Mouse (Mus musculus): ENCODE data around the gene Ints11. TPM values are rescaled to one million over a fixed set of nuclear protein-coding genes. Genes with fewer than 3 reads are reported as not detected.

The Ints11 gene
- polyA plus RNA-seq, 2 experiments = 22.1 to 34.6 TPM

DNA sequence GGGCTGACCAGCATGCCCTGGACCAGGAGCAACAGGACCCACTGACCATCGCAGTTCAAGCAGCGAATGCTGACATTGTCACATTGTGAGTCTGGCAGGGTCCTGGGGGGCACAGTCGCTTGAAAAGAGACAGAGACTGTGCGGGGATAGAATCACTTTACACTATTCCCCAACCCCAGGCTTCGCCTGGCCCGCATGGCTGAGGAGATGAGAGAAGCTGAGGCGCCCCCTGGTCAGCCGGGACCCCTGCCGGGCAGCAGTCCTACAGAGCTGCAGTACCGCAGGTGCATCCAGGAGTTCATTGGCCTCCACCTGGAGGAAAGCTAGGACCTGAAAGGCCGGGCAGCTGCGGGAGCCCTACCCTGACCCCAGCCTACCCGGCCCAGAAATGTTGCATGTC, 36.3 kb downstream of the Ints11 start:
- H3K4me3 ChIP-seq (ENCODE audit: insufficient read depth in 1 of 2, low read depth in 2 of 2, low read length in 2 of 2) = no peak overlapping the region
- no peak for TF ChIP-seq CTCF (IDR thresholded peaks at IDR 0.05; ENCODE audit: low read depth)
- TF ChIP-seq EP300 (IDR thresholded peaks at IDR 0.05; ENCODE audit: low read depth) = no peak
- no peaks in the 10 kb centered on the region for H3K27me3 ChIP-seq (ENCODE audit: control insufficient read depth, insufficient read depth, low read length)
- H3K4me1 ChIP-seq (replicated peaks; ENCODE audit: control insufficient read depth in 2 of 2, insufficient read depth in 2 of 2, low read length in 1 of 2) = no peaks in the 10 kb centered on the region
- H3K36me3 ChIP-seq (replicated peaks; ENCODE audit: control insufficient read depth, insufficient read depth, low read depth) = peaks cover 16% of the 10 kb centered on the region
- no peak overlapping the region for H3K4me2 ChIP-seq (ENCODE audit: low read depth)
- DNase-seq (ENCODE audit: low read depth in 3 of 3, low spot score in 3 of 3) (no peak), ATAC-seq (ENCODE audit: insufficient read depth) (no peak)
- H3K27ac ChIP-seq = no peak overlapping the region
- H3K9me3 ChIP-seq (ENCODE audit: control insufficient read depth, low read length) = no peaks in the 10 kb centered on the region
- 81% methylated on average over 13 of the region's 13 CpGs for WGBS (ENCODE audit: insufficient replicate concordance)
- H3K9ac ChIP-seq (replicated peaks) = no peak overlapping the region

- TF ChIP-seq EP300 (IDR thresholded peaks at IDR 0.05; ENCODE audit: low read depth) (no peak), CTCF (IDR thresholded peaks at IDR 0.05; ENCODE audit: low read depth) (no peak)
- Histone ChIP-seq H3K9me3 (ENCODE audit: control insufficient read depth, low read length) (no peaks in the 10 kb centered on the region), H3K27ac (no peak overlapping the region), H3K4me3 (ENCODE audit: insufficient read depth in 1 of 2, low read depth in 2 of 2, low read length in 2 of 2) (no peak overlapping the region), H3K4me2 (ENCODE audit: low read depth) (no peak overlapping the region), H3K27me3 (ENCODE audit: control insufficient read depth, insufficient read depth, low read length) (no peaks in the 10 kb centered on the region), H3K36me3 (replicated peaks; ENCODE audit: control insufficient read depth, insufficient read depth, low read depth) (peaks cover 16% of the 10 kb centered on the region), H3K4me1 (replicated peaks; ENCODE audit: control insufficient read depth in 2 of 2, insufficient read depth in 2 of 2, low read length in 1 of 2) (no peaks in the 10 kb centered on the region), H3K9ac (replicated peaks) (no peak overlapping the region)
- WGBS (ENCODE audit: insufficient replicate concordance) = 75% methylated on average over 9 of the region's 9 CpGs
- ATAC-seq (ENCODE audit: insufficient read depth) (no peak), DNase-seq (ENCODE audit: low read depth in 3 of 3, low spot score in 3 of 3) (no peak)
Observed at GRCm38 (mm10) chr4:155906125-155906524, 36.8 kb downstream of the Ints11 start.

DNA sequence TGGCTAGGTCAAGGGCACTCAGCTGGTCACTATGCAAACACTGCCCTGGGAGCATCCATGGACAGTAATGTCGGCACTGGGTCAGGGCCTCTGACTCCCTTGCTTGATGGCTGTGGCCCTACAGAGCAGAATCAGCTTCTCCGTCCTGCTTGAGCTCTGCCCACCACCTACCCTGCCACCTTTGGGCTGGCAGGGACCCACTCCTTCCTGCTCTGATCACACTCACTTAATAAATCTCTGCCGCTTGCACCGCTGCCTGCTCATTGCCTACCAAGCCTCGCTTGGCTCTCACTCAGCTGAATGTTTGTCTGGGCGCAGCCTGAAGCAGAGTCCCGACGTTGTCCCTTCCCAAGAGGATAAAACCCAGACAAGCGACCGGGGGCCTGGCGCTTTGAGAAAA, 37.7 kb downstream of the Ints11 start:
- Histone ChIP-seq H3K9ac (replicated peaks) (no peak overlapping the region), H3K4me1 (replicated peaks; ENCODE audit: control insufficient read depth in 2 of 2, insufficient read depth in 2 of 2, low read length in 1 of 2) (no peaks in the 10 kb centered on the region), H3K27me3 (ENCODE audit: control insufficient read depth, insufficient read depth, low read length) (no peaks in the 10 kb centered on the region), H3K36me3 (replicated peaks; ENCODE audit: control insufficient read depth, insufficient read depth, low read depth) (peaks cover 12% of the 10 kb centered on the region), H3K9me3 (ENCODE audit: control insufficient read depth, low read length) (no peaks in the 10 kb centered on the region), H3K27ac (no peak overlapping the region), H3K4me3 (ENCODE audit: insufficient read depth in 1 of 2, low read depth in 2 of 2, low read length in 2 of 2) (no peak overlapping the region), H3K4me2 (ENCODE audit: low read depth) (no peak overlapping the region)
- 73% methylated on average over 11 of the region's 11 CpGs for WGBS (ENCODE audit: insufficient replicate concordance)
- TF ChIP-seq EP300 (IDR thresholded peaks at IDR 0.05; ENCODE audit: low read depth) (no peak), CTCF (IDR thresholded peaks at IDR 0.05; ENCODE audit: low read depth) (no peak)
- no peak for DNase-seq (ENCODE audit: low read depth in 3 of 3, low spot score in 3 of 3)
- ATAC-seq (ENCODE audit: insufficient read depth) = no peak

- no peak overlapping the region for H3K4me2 ChIP-seq (ENCODE audit: low read depth)
- WGBS (ENCODE audit: insufficient replicate concordance) = 76% methylated on average over 7 of the region's 7 CpGs
- no peak overlapping the region for H3K9ac ChIP-seq (replicated peaks)
- TF ChIP-seq CTCF (IDR thresholded peaks at IDR 0.05; ENCODE audit: low read depth) (no peak), EP300 (IDR thresholded peaks at IDR 0.05; ENCODE audit: low read depth) (no peak)
- ATAC-seq (ENCODE audit: insufficient read depth) = peak; percentile 8; the same call in 1 of the 2 replicates
- H3K4me1 ChIP-seq (replicated peaks; ENCODE audit: control insufficient read depth in 2 of 2, insufficient read depth in 2 of 2, low read length in 1 of 2) = no peaks in the 10 kb centered on the region
- H3K9me3 ChIP-seq (ENCODE audit: control insufficient read depth, low read length) = no peaks in the 10 kb centered on the region
- no peak overlapping the region for H3K4me3 ChIP-seq (ENCODE audit: insufficient read depth in 1 of 2, low read depth in 2 of 2, low read length in 2 of 2)
- no peaks in the 10 kb centered on the region for H3K27me3 ChIP-seq (ENCODE audit: control insufficient read depth, insufficient read depth, low read length)
- H3K36me3 ChIP-seq (replicated peaks; ENCODE audit: control insufficient read depth, insufficient read depth, low read depth) = peaks cover 6% of the 10 kb centered on the region
- H3K27ac ChIP-seq = no peak overlapping the region
- no peak for DNase-seq (ENCODE audit: low read depth in 3 of 3, low spot score in 3 of 3)
Observed at GRCm38 (mm10) chr4:155908281-155908680, 38.9 kb downstream of the Ints11 start.

GRCm38 (mm10) chr4:155908751-155909150, 39.4 kb downstream of the Ints11 start:
- H3K27ac ChIP-seq = no peak overlapping the region
- H3K36me3 ChIP-seq (replicated peaks; ENCODE audit: control insufficient read depth, insufficient read depth, low read depth) = peaks cover 1% of the 10 kb centered on the region
- H3K4me1 ChIP-seq (replicated peaks; ENCODE audit: control insufficient read depth in 2 of 2, insufficient read depth in 2 of 2, low read length in 1 of 2) = no peaks in the 10 kb centered on the region
- WGBS (ENCODE audit: insufficient replicate concordance) = 74% methylated on average over 4 of the region's 4 CpGs
- no peaks in the 10 kb centered on the region for H3K9me3 ChIP-seq (ENCODE audit: control insufficient read depth, low read length)
- H3K4me3 ChIP-seq (ENCODE audit: insufficient read depth in 1 of 2, low read depth in 2 of 2, low read length in 2 of 2) = no peak overlapping the region
- no peak for ATAC-seq (ENCODE audit: insufficient read depth)
- no peak for DNase-seq (ENCODE audit: low read depth in 3 of 3, low spot score in 3 of 3)
- no peaks in the 10 kb centered on the region for H3K27me3 ChIP-seq (ENCODE audit: control insufficient read depth, insufficient read depth, low read length)
- H3K4me2 ChIP-seq (ENCODE audit: low read depth) = no peak overlapping the region
- TF ChIP-seq EP300 (IDR thresholded peaks at IDR 0.05; ENCODE audit: low read depth) (no peak), CTCF (IDR thresholded peaks at IDR 0.05; ENCODE audit: low read depth) (no peak)
- no peak overlapping the region for H3K9ac ChIP-seq (replicated peaks)

All from liver, embryonic 14.5 days (tissue).